Comparison of ENCODE assay signal across 10 mouse cellular contexts in genomic region chr3:121964173-121964572, GRCm38 (mm10). TPM values are rescaled to one million over a fixed set of nuclear protein-coding genes. Genes with fewer than 3 reads are reported as not detected.
DNase-seq lines count a peak whose midpoint lies in the region; ATAC-seq and TF ChIP-seq lines count a peak whose summit lies in the region.
"Had no signal": no experiment of that assay in that cellular context is flagged by ENCODE, and none has a peak within 500 bp of the region (broad histone marks: within the 10 kb centered on the region; RNA-seq: fewer than 3 reads in every experiment).

No protein-coding gene starts in this region.

- no peak overlapping the region for H3K27ac ChIP-seq in left cerebral cortex, adult 2 months
- H3K27ac ChIP-seq: heart, embryonic 15.5 days; neural tube, embryonic 12.5 days had no signal

- no peak for ATAC-seq in cerebellum, adult (ENCODE audit: insufficient number of reproducible peaks, low FRiP score, low TSS enrichment)

- intact Hi-C loops in left cerebral cortex, adult 2 months (cut with DNase I), result loop anchor here (1.0 to 10.0 kb wide), 3 partner anchors 140 to 189 kb away; no protein-coding TSS in a partner anchor

- peak; percentile 63 for TF ChIP-seq CTCF in left cerebral cortex, adult 2 months (IDR thresholded peaks at IDR 0.05)

- peak; percentile 5 for DNase-seq in cerebellum, adult 11 months
- no peak for DNase-seq in left cerebral cortex, adult 2 months (ENCODE audit: extremely low spot score in 1 of 2, low spot score in 2 of 2)
- no peak for DNase-seq in left cerebral cortex, adult 8-10 months (ENCODE audit: low spot score in 2 of 2)
- peak; percentile 51 for DNase-seq in brain, adult 2 months (ENCODE audit: low read depth, low spot score)
- peak; percentile 76 for DNase-seq in kidney, postnatal 14 days
- DNase-seq in retina, adult 2 months (ENCODE audit: low read depth, low spot score), result peak; percentile 33
- DNase-seq in right cerebral cortex, postnatal 36 days (ENCODE audit: low spot score in 2 of 2), result no peak

- no peak overlapping the region for H3K4me3 ChIP-seq in left cerebral cortex, adult 2 months
- H3K4me3 ChIP-seq: heart, embryonic 15.5 days; neural tube, embryonic 12.5 days had no signal

RNA-seq across cellular contexts. Expression of gene Arhgap29, which starts 11.8 kb away (rescaled TPM):
- 10 to 100 TPM; 20.5 to 24.4 TPM for total RNA-seq in left cerebral cortex, adult 2 months (2021)
- total RNA-seq in left cerebral cortex, adult 8-10 months (2022), result 10 to 100 TPM; 20.0 to 26.9 (median 24.7) TPM

Comparison
In these comparisons a context has a peak if more than half of its experiments do, and no peak if none do; other contexts are left out.
1. DNase-seq: peak in cerebellum, adult 11 months (single experiment), brain, adult 2 months (single experiment), kidney, postnatal 14 days (single experiment) and retina, adult 2 months (single experiment); none in left cerebral cortex, adult 2 months (0 of 2), left cerebral cortex, adult 8-10 months (0 of 2) and right cerebral cortex, postnatal 36 days (0 of 2).